Mouse (Mus musculus): Measurements from ENCODE around the gene Tcn2.

The Tcn2 gene

GRCm38 (mm10) chr11:3893970-3894369 lies 38.0 kb downstream of the Tcn2 start:
- no peak for DNase-seq

DNA sequence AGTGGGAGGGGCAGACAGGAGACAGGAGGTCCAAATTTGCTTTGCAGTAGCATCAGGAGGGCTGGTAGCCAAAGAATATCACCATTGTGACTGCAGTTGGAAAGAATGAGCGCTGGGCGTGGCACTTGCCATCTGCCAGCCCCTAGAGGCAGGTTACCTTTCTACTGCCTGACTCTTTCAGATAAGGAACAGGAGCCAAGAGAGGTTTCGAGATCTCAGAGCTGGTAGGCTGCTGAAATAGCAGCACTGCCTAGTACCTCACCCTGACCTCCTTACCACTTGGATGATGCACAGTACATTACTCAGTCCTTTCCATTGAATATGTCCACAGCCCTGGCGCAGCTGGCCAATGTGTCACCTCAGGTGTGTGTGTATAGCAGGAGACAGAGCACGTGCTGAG lies 44.6 kb downstream of the Tcn2 start:
- DNase-seq, result no peak

DNA sequence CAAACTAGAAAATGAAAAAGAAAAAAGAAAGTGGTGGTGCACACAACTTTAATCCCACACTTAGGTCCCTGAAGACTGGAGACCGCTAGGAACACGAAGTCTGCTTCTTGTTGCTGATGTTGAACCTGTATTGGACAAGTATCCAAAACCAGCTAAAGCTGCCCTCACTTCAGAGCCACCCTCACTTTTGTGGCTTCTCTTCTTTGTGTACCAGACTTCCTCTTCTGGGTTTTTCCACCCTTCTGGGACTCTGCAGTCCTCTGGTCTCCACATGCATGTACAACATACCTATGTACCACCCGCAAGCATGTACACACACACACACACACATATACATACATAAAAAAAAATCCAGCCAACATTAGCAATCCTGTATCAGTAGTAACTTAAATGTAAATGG lies 48.2 kb downstream of the Tcn2 start:
- DNase-seq, result no peak

DNA sequence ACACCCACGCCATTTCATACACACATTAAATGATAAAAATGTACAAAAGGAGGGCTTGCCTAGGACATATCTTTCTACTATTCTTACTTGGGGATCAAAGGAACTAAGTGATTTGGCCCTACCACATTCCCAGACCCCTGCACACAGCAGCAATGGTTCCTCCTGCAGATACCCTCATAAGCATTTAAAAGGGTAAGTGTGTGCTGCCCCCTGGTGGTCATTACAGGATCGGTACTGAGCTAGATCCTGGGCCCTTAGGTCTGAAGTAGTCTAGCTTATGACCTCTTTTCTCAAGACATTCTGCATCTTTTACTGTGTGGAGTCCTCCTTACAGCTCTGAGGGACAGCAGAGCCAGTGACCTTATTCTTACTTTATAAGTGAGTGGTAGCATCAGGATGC lies 52.1 kb downstream of the Tcn2 start:
- DNase-seq, result peak; percentile 17 to 71

DNA sequence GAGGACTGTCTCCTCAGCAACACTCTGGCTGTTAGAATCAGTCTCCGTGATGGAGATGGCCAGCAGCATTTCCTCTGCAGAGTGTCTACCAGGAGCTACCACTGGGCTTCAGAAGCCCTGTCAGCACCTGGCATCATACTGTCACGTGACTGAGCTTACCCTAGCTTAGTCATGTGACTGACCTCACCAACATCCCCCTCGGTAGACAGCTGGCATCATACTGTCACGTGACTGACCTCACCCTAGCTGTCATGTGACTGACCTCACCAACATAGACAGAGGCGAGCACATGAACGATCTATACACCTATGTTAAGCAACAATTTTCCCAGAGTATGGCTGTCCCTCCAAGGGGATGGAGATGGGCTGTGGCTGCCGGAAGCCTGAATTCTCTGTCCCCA lies 53.3 kb downstream of the Tcn2 start:
- DNase-seq, result no peak

DNA sequence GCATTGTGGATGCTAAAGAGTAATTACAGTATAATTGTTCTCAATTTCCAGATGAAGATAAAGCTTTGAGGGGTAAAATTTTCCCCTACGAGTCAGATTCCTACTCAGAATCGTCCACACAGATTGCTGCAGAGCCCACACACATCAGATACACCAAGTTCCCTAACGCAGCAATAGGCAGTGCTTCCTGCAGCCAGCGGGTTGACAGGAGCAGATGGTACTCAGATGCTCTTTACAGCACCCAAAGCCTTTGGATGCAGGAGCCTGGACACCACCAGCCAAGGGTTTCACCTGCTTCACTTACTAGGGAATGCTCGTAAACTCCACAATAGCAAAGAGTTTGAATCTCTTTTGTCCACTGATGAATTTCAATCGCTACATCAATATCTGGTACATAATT lies 55.5 kb downstream of the Tcn2 start:
- no peak for DNase-seq
